Mouse (Mus musculus) bone marrow macrophage, adult 2 months (primary cell): ENCODE results near the gene Gusb.

Experiments
- CTCF ChIP-seq: IDR thresholded peaks from 2 replicates; pipeline ENCODE4 v1.5.1; 2012; ENCODE audit warnings: low read depth, mild to moderate bottlenecking, low read length, moderate library complexity
- POLR2A ChIP-seq: IDR thresholded peaks from 2 replicates; pipeline ENCODE4 v1.6.1; 2012; ENCODE audit warnings: mild to moderate bottlenecking, low read depth, low read length, borderline replicate concordance

DNA sequence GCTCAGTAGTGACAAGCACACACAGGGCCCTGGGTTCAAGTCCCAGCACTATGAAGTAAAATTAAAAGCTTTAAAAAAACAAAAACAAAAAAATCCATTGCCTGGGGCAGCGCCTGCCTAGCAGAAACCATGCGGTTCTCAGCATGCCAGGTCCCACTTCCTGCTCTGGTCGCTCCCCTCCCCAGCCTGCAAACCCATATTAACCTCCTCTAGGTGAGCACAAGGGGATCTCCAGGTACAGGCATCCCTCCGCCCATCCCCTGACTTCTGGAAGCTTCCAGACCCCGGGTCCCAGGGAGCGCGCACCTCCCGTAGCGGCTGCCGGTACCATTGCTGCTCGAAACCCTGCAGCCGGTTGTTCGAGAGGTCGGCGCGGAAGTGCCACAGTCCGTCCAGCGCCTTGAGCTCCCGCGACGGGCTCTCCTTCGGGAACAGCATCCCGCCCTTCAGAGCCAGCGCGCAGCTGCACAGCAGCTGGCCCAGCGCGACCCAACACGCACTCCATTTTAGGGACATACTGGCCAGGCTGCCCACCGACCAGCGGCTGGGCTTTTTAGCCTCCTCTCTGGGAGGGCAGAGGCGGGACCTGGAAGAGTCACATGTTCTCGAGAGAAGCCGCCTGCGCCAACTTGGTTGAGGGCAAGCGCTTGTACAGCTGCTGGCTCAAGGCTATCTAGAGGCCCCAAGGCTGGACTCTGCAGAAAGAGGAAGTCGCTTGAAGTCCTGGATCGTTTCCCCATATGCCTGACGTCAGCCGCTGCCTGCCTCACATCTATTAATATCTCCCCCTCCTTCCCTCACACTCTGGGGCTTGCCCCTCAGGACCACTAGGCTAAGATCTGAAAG lies at the start of gene Gusb:
- TF ChIP-seq POLR2A (peak; percentile 72; the same call in 1 of the 2 replicates), CTCF (no peak)
